Mouse (Mus musculus): ENCODE data around the gene Stk24. TPM values are rescaled to one million over a fixed set of nuclear protein-coding genes. Genes with fewer than 3 reads are reported as not detected.

Gene Stk24
- polyA plus RNA-seq, 1 experiment from 2014 or later: 49.3 TPM

- DNase-seq (ENCODE audit: low spot score): no peak
- Histone ChIP-seq H3K4me1 (replicated peaks; ENCODE audit: control insufficient read depth, insufficient read depth, low read length) (peaks cover 38% of the 10 kb centered on the region), H3K9ac (ENCODE audit: low read length) (no peak overlapping the region), H3K36me3 (ENCODE audit: control insufficient read depth, insufficient read depth, low read length) (0 out of 2 replicates have a peak, but pooled peaks cover 7% of the 10 kb centered on the region), H3K4me2 (ENCODE audit: low read length) (no peak overlapping the region), H3K27ac (ENCODE audit: low read depth) (no peak overlapping the region), H3K27me3 (replicated peaks; ENCODE audit: control insufficient read depth, insufficient read depth, low read length) (no peaks in the 10 kb centered on the region), H3K9me3 (ENCODE audit: control insufficient read depth, low read length) (no peaks in the 10 kb centered on the region), H3K4me3 (ENCODE audit: low read depth, low read length) (no peak overlapping the region)
- no peak for ATAC-seq (replicated peaks; ENCODE audit: low FRiP score, low TSS enrichment, low read depth)
- WGBS: 72% methylated on average over 6 of the region's 6 CpGs
These were observed 69.3 kb downstream of the Stk24 start for GRCm38 (mm10) chr14:121310325-121311080.

- DNase-seq (ENCODE audit: low spot score) (no peak), ATAC-seq (replicated peaks; ENCODE audit: low FRiP score, low TSS enrichment, low read depth) (no peak)
- Histone ChIP-seq H3K9ac (ENCODE audit: low read length) (no peak overlapping the region), H3K27ac (ENCODE audit: low read depth) (no peak overlapping the region), H3K4me3 (ENCODE audit: low read depth, low read length) (no peak overlapping the region), H3K36me3 (ENCODE audit: control insufficient read depth, insufficient read depth, low read length) (0 out of 2 replicates have a peak, but pooled peaks cover 7% of the 10 kb centered on the region), H3K4me2 (ENCODE audit: low read length) (no peak overlapping the region), H3K4me1 (replicated peaks; ENCODE audit: control insufficient read depth, insufficient read depth, low read length) (peaks cover 32% of the 10 kb centered on the region), H3K9me3 (ENCODE audit: control insufficient read depth, low read length) (no peaks in the 10 kb centered on the region), H3K27me3 (replicated peaks; ENCODE audit: control insufficient read depth, insufficient read depth, low read length) (no peaks in the 10 kb centered on the region)
- WGBS: 65% methylated on average over 3 of the region's 3 CpGs
These were observed 69.9 kb downstream of the Stk24 start for GRCm38 (mm10) chr14:121309909-121310308.

GRCm38 (mm10) chr14:121305316-121306064 is 74.3 kb downstream of the Stk24 start:
- ATAC-seq (replicated peaks; ENCODE audit: low FRiP score, low TSS enrichment, low read depth) (no peak), DNase-seq (ENCODE audit: low spot score) (no peak)
- peaks cover 30% of the 10 kb centered on the region for H3K36me3 ChIP-seq (ENCODE audit: control insufficient read depth, insufficient read depth, low read length)
- no peaks in the 10 kb centered on the region for H3K27me3 ChIP-seq (replicated peaks; ENCODE audit: control insufficient read depth, insufficient read depth, low read length)
- no peak overlapping the region for H3K9ac ChIP-seq (ENCODE audit: low read length)
- peaks cover 24% of the 10 kb centered on the region for H3K4me1 ChIP-seq (replicated peaks; ENCODE audit: control insufficient read depth, insufficient read depth, low read length)
- H3K4me2 ChIP-seq (ENCODE audit: low read length): no peak overlapping the region
- WGBS: 48% methylated on average over 8 of the region's 8 CpGs
- no peak overlapping the region for H3K27ac ChIP-seq (ENCODE audit: low read depth)
- H3K4me3 ChIP-seq (ENCODE audit: low read depth, low read length): no peak overlapping the region
- no peaks in the 10 kb centered on the region for H3K9me3 ChIP-seq (ENCODE audit: control insufficient read depth, low read length)

- DNase-seq (ENCODE audit: low spot score) (no peak), ATAC-seq (replicated peaks; ENCODE audit: low FRiP score, low TSS enrichment, low read depth) (peak; percentile 44; the same call in 1 of the 2 replicates)
- H3K27ac ChIP-seq (ENCODE audit: low read depth): no peak overlapping the region
- WGBS: 45% methylated on average over 7 of the region's 7 CpGs
- no peak overlapping the region for H3K4me3 ChIP-seq (ENCODE audit: low read depth, low read length)
- no peak overlapping the region for H3K9ac ChIP-seq (ENCODE audit: low read length)
- H3K27me3 ChIP-seq (replicated peaks; ENCODE audit: control insufficient read depth, insufficient read depth, low read length): no peaks in the 10 kb centered on the region
- H3K4me2 ChIP-seq (ENCODE audit: low read length): no peak overlapping the region
- no peaks in the 10 kb centered on the region for H3K9me3 ChIP-seq (ENCODE audit: control insufficient read depth, low read length)
- peaks cover 40% of the 10 kb centered on the region for H3K36me3 ChIP-seq (ENCODE audit: control insufficient read depth, insufficient read depth, low read length)
- H3K4me1 ChIP-seq (replicated peaks; ENCODE audit: control insufficient read depth, insufficient read depth, low read length): peaks cover 15% of the 10 kb centered on the region; the same call in 1 of the 2 replicates
These were observed 75.3 kb downstream of the Stk24 start for GRCm38 (mm10) chr14:121304523-121304922.

GRCm38 (mm10) chr14:121299093-121299492 is 80.7 kb downstream of the Stk24 start:
- Histone ChIP-seq H3K4me2 (ENCODE audit: low read length) (no peak overlapping the region), H3K4me3 (ENCODE audit: low read depth, low read length) (no peak overlapping the region), H3K9me3 (ENCODE audit: control insufficient read depth, low read length) (no peaks in the 10 kb centered on the region), H3K9ac (ENCODE audit: low read length) (no peak overlapping the region), H3K36me3 (ENCODE audit: control insufficient read depth, insufficient read depth, low read length) (peaks cover 55% of the 10 kb centered on the region), H3K27ac (ENCODE audit: low read depth) (no peak overlapping the region), H3K27me3 (replicated peaks; ENCODE audit: control insufficient read depth, insufficient read depth, low read length) (no peaks in the 10 kb centered on the region), H3K4me1 (replicated peaks; ENCODE audit: control insufficient read depth, insufficient read depth, low read length) (no peaks in the 10 kb centered on the region)
- 86% methylated on average over 9 of the region's 9 CpGs for WGBS
- DNase-seq (ENCODE audit: low spot score): no peak
- no peak for ATAC-seq (replicated peaks; ENCODE audit: low FRiP score, low TSS enrichment, low read depth)

- ATAC-seq (replicated peaks; ENCODE audit: low FRiP score, low TSS enrichment, low read depth) (peak; percentile 75), DNase-seq (ENCODE audit: low spot score) (no peak)
- H3K36me3 ChIP-seq (ENCODE audit: control insufficient read depth, insufficient read depth, low read length): peaks cover 60% of the 10 kb centered on the region
- no peak overlapping the region for H3K4me2 ChIP-seq (ENCODE audit: low read length)
- H3K9me3 ChIP-seq (ENCODE audit: control insufficient read depth, low read length): no peaks in the 10 kb centered on the region
- no peaks in the 10 kb centered on the region for H3K4me1 ChIP-seq (replicated peaks; ENCODE audit: control insufficient read depth, insufficient read depth, low read length)
- WGBS: 77% methylated on average over 5 of the region's 5 CpGs
- H3K27me3 ChIP-seq (replicated peaks; ENCODE audit: control insufficient read depth, insufficient read depth, low read length): no peaks in the 10 kb centered on the region
- H3K27ac ChIP-seq (ENCODE audit: low read depth): no peak overlapping the region
- H3K9ac ChIP-seq (ENCODE audit: low read length): no peak overlapping the region
- no peak overlapping the region for H3K4me3 ChIP-seq (ENCODE audit: low read depth, low read length)
These were observed 81.3 kb downstream of the Stk24 start for GRCm38 (mm10) chr14:121298537-121298936.

GRCm38 (mm10) chr14:121297103-121297502 is 82.7 kb downstream of the Stk24 start:
- H3K4me1 ChIP-seq (replicated peaks; ENCODE audit: control insufficient read depth, insufficient read depth, low read length): no peaks in the 10 kb centered on the region
- no peak for ATAC-seq (replicated peaks; ENCODE audit: low FRiP score, low TSS enrichment, low read depth)
- no peak for DNase-seq (ENCODE audit: low spot score)
- no peak overlapping the region for H3K4me2 ChIP-seq (ENCODE audit: low read length)
- peaks cover 67% of the 10 kb centered on the region for H3K36me3 ChIP-seq (ENCODE audit: control insufficient read depth, insufficient read depth, low read length)
- no peak overlapping the region for H3K27ac ChIP-seq (ENCODE audit: low read depth)
- no peaks in the 10 kb centered on the region for H3K27me3 ChIP-seq (replicated peaks; ENCODE audit: control insufficient read depth, insufficient read depth, low read length)
- no peak overlapping the region for H3K9ac ChIP-seq (ENCODE audit: low read length)
- no peak overlapping the region for H3K4me3 ChIP-seq (ENCODE audit: low read depth, low read length)
- no peaks in the 10 kb centered on the region for H3K9me3 ChIP-seq (ENCODE audit: control insufficient read depth, low read length)
- WGBS: 92% methylated on average over 6 of the region's 6 CpGs

GRCm38 (mm10) chr14:121294484-121294883 is 85.3 kb downstream of the Stk24 start:
- Histone ChIP-seq H3K9ac (ENCODE audit: low read length) (no peak overlapping the region), H3K9me3 (ENCODE audit: control insufficient read depth, low read length) (no peaks in the 10 kb centered on the region), H3K27me3 (replicated peaks; ENCODE audit: control insufficient read depth, insufficient read depth, low read length) (no peaks in the 10 kb centered on the region), H3K36me3 (ENCODE audit: control insufficient read depth, insufficient read depth, low read length) (peaks cover 62% of the 10 kb centered on the region), H3K4me2 (ENCODE audit: low read length) (no peak overlapping the region), H3K4me3 (ENCODE audit: low read depth, low read length) (no peak overlapping the region), H3K4me1 (replicated peaks; ENCODE audit: control insufficient read depth, insufficient read depth, low read length) (no peaks in the 10 kb centered on the region), H3K27ac (ENCODE audit: low read depth) (no peak overlapping the region)
- ATAC-seq (replicated peaks; ENCODE audit: low FRiP score, low TSS enrichment, low read depth) (no peak), DNase-seq (ENCODE audit: low spot score) (no peak)
- 89% methylated on average over 12 of the region's 12 CpGs for WGBS
